ENCODE assay signal across 11 mouse cellular contexts in genomic region chr17:49671921-49672339, GRCm38 (mm10). TPM values are rescaled to one million over a fixed set of nuclear protein-coding genes. Genes with fewer than 3 reads are reported as not detected.
DNase-seq lines count a peak whose midpoint lies in the region; ATAC-seq and TF ChIP-seq lines count a peak whose summit lies in the region.
"Had no signal": no experiment of that assay in that cellular context is flagged by ENCODE, and none has a peak within 500 bp of the region (broad histone marks: within the 10 kb centered on the region; RNA-seq: fewer than 3 reads in every experiment).

No protein-coding gene starts in this region.

- H3K4me2 ChIP-seq in CH12.LX (ENCODE audit: insufficient read depth, low read depth, poor library complexity, severe bottlenecking): no peak overlapping the region
- no peak overlapping the region for H3K4me2 ChIP-seq in hindbrain, embryonic 16.5 days (ENCODE audit: low read length)

- no peak overlapping the region for H3K9ac ChIP-seq in CH12.LX (ENCODE audit: insufficient read depth, low read depth)
- no peak overlapping the region for H3K9ac ChIP-seq in hindbrain, embryonic 16.5 days (ENCODE audit: low read depth, low read length)
- H3K9ac ChIP-seq: liver, postnatal 0 days had no signal

- H3K27me3 ChIP-seq in CH12.LX (replicated peaks): peaks cover 19% of the 10 kb centered on the region
- no peaks in the 10 kb centered on the region for H3K27me3 ChIP-seq in hindbrain, embryonic 16.5 days (replicated peaks; ENCODE audit: control insufficient read depth, insufficient read depth, low read length)
- H3K27me3 ChIP-seq: Patski had no signal

- ATAC-seq in hindbrain, embryonic 16.5 days: peak; percentile 85
- no peak for ATAC-seq in CD4-positive, CD25-positive, alpha-beta regulatory T cell, adult 4 months
- ATAC-seq: liver, postnatal 0 days; Patski had no signal

- H3K36me3 ChIP-seq in CH12.LX (replicated peaks in 1 of 2; ENCODE audit: control insufficient read depth in 1 of 2, insufficient read depth in 1 of 2, low read length in 1 of 2): no peaks in the 10 kb centered on the region
- no peaks in the 10 kb centered on the region for H3K36me3 ChIP-seq in hindbrain, embryonic 16.5 days (ENCODE audit: control insufficient read depth, insufficient read depth, low read length)

- H3K27ac ChIP-seq in CH12.LX (ENCODE audit: insufficient read depth, low read depth): no peak overlapping the region
- H3K27ac ChIP-seq in hindbrain, embryonic 16.5 days (ENCODE audit: low read depth, low read length): no peak overlapping the region
- H3K27ac ChIP-seq: kidney, postnatal 0 days had no signal

- peak; percentile 11 for DNase-seq in kidney, postnatal 14 days
- no peak for DNase-seq in kidney, postnatal 25 days
- DNase-seq in 3T3-L1 (ENCODE audit: low read depth, low spot score) (peak; percentile 76), CH12.LX (ENCODE audit: extremely low read depth) (no peak)
- DNase-seq in spleen, postnatal 10 days (ENCODE audit: low spot score in 2 of 2): no peak
- DNase-seq: liver, postnatal 0 days; thymus, postnatal 36 days had no signal

- H3K79me2 ChIP-seq in CH12.LX (replicated peaks; ENCODE audit: control insufficient read depth, extremely low read depth, insufficient read depth, poor library complexity, severe bottlenecking): no peaks in the 10 kb centered on the region

- TF ChIP-seq POLR2A in CH12.LX (IDR thresholded peaks at IDR 0.05; ENCODE audit: low read depth, low read length): no peak

- WGBS in hindbrain, embryonic 16.5 days: 35% methylated on average over 6 of the region's 6 CpGs

- TF ChIP-seq EP300 in CH12.LX (IDR thresholded peaks at IDR 0.05; ENCODE audit: low read length): no peak

- TF ChIP-seq CTCF in CH12.LX (conservative IDR thresholded peaks at IDR 0.05 in 1 of 2, IDR thresholded peaks at IDR 0.05 in 1 of 2; ENCODE audit: low read depth in 2 of 2, low read length in 2 of 2): no peak

- in situ Hi-C loops in CH12.LX (cut with MboI; ENCODE audit: low pct_ligation_motif_present, low pct_unique_long_range_greater_than_20kb, low sequenced_read_pairs): no loop called here

- TF ChIP-seq RAD21 in CH12.LX (IDR thresholded peaks at IDR 0.05; ENCODE audit: low read depth, low read length): no peak

- H3K4me1 ChIP-seq in CH12.LX (ENCODE audit: control insufficient read depth in 1 of 2, insufficient read depth in 2 of 2): no peaks in the 10 kb centered on the region
- peaks cover 3% of the 10 kb centered on the region; the same call in 1 of the 2 replicates for H3K4me1 ChIP-seq in hindbrain, embryonic 16.5 days (ENCODE audit: control insufficient read depth, insufficient read depth, low read depth, low read length)

- dilution Hi-C loops in CH12.LX (cut with MboI; ENCODE audit: extremely low pct_ligation_motif_present, extremely low pct_unique_long_range_greater_than_20kb, low sequenced_read_pairs): no loop called here

- peaks cover 20% of the 10 kb centered on the region for H3K9me3 ChIP-seq in CH12.LX (replicated peaks; ENCODE audit: low read length)
- H3K9me3 ChIP-seq in hindbrain, embryonic 16.5 days (ENCODE audit: control insufficient read depth, low read length): no peaks in the 10 kb centered on the region

- no peak overlapping the region for H3K4me3 ChIP-seq in CH12.LX (replicated peaks in 1 of 3; ENCODE audit: low read depth in 2 of 3, low read length in 2 of 3, poor library complexity in 1 of 3)
- no peak overlapping the region for H3K4me3 ChIP-seq in hindbrain, embryonic 16.5 days (ENCODE audit: low read length)

TF ChIP-seq in CH12.LX, 34 proteins besides CTCF, POLR2A, EP300 and RAD21:
- TF ChIP-seq MAFK (IDR thresholded peaks at IDR 0.05; ENCODE audit: insufficient replicate concordance, low read length) (peak; percentile 56; the same call in 1 of the 2 replicates), USF2 (conservative IDR thresholded peaks at IDR 0.05; ENCODE audit: low read depth, low read length) (no peak)

RNA-seq across cellular contexts. Expression of gene Kif6, which starts 57.0 kb away (rescaled TPM):
- total RNA-seq in CH12.LX (2012; rRNA removed) (not detected in 2 replicates), CH12.LX (2014; rRNA removed) (not detected in 2 replicates)
- not detected in 2 replicates for polyA plus RNA-seq in CH12.LX (2012; ENCODE audit: insufficient read length, low read depth)
- 2.0 and 2.9 TPM in 2 replicates for polyA plus RNA-seq in hindbrain, embryonic 16.5 days (2015; fragmentation: Nextera tagmentation; extraction: Ambion mirVana)
- not detected for polyA plus RNA-seq in CD4-positive, CD25-positive, alpha-beta regulatory T cell, adult 4 months (2017; shearing (Covaris generic))
- polyA plus RNA-seq: liver, postnatal 0 days had no signal

Comparison
In these comparisons a context has a peak if more than half of its experiments do, and no peak if none do; other contexts are left out.
1. DNase-seq: peak in kidney, postnatal 14 days (single experiment) and 3T3-L1 (single experiment); none in kidney, postnatal 25 days (0 of 2), CH12.LX (single experiment) and spleen, postnatal 10 days (0 of 2).